Mouse (Mus musculus) liver, adult 2 months (tissue): ENCODE data around the gene Zan. TPM values are rescaled to one million over a fixed set of nuclear protein-coding genes. Genes with fewer than 3 reads are reported as not detected.
A peak's percentile ranks its signal among the peaks of the same experiment; 100 is the strongest.

Source experiments
- DNase-seq: peaks from one replicate; pipeline ENCODE4 v3.0.0-alpha.2; 2011; ENCODE audit warnings: low read depth, low spot score; ENCODE audit errors: extremely low read depth
- H3K27ac ChIP-seq: fragments of 200-500 bp; replicated peaks from 2 replicates; pipeline ENCODE4 v1.5.1; 2012; ENCODE audit warnings: low read depth, mild to moderate bottlenecking, control low read depth, inconsistent platforms, low read length; ENCODE audit not compliant: insufficient read depth
- H3K27me3 ChIP-seq: fragments of 200-500 bp; 2 replicates; pipeline ENCODE4 v1.6.1; 2012; ENCODE audit warnings: mild to moderate bottlenecking, moderate library complexity, low read length, inconsistent platforms; ENCODE audit not compliant: control insufficient read depth, insufficient read depth
- H3K36me3 ChIP-seq: fragments of 200-500 bp; 2 replicates; pipeline ENCODE4 v1.6.1; 2012; ENCODE audit warnings: low read length, inconsistent platforms; ENCODE audit not compliant: control insufficient read depth, insufficient read depth
- H3K4me1 ChIP-seq: fragments of 200-500 bp; 2 replicates; pipeline ENCODE4 v1.6.1; 2011; ENCODE audit warnings: low read length; ENCODE audit not compliant: control insufficient read depth, insufficient read depth
- H3K4me3 ChIP-seq: fragments of 200-500 bp; 2 replicates; pipeline ENCODE4 v1.5.1; 2011; ENCODE audit warnings: low read depth, mild to moderate bottlenecking, control low read depth, low read length, moderate library complexity; ENCODE audit not compliant: insufficient read depth
- H3K79me2 ChIP-seq: fragments of 200-500 bp; 2 replicates; pipeline ENCODE4 v1.6.1; 2012; ENCODE audit warnings: inconsistent platforms, mild to moderate bottlenecking, low read length, moderate library complexity; ENCODE audit not compliant: control insufficient read depth, insufficient read depth
- H3K9ac ChIP-seq: fragments of 200-500 bp; 2 replicates; pipeline ENCODE4 v1.6.1; 2012; ENCODE audit warnings: low read depth, mild to moderate bottlenecking, control low read depth, inconsistent platforms, low read length
- CTCF ChIP-seq: fragments of 200-500 bp; IDR thresholded peaks from 2 replicates; pipeline ENCODE4 v1.5.1; 2011; ENCODE audit warnings: low read depth, low read length, control low read depth
- POLR2A ChIP-seq: fragments of 200-500 bp; IDR thresholded peaks from 2 replicates; pipeline ENCODE4 v1.6.1; 2011; ENCODE audit warnings: low read length, control low read depth; ENCODE audit not compliant: insufficient read depth; ENCODE audit errors: extremely low read depth
- WGBS: fragments of 180-500 bp; shearing (Covaris S2); methylation state at CpG from one replicate; pipeline ENCODE4 v1.1.7; 2018; 5-methylcytosine and 5-hydroxymethylcytosine counted together
- polyA plus RNA-seq: library from polyadenylated mRNA; depleted of rRNA; stranded (reverse); fragments of >200 nt; gene quantifications from 2 replicates; pipeline ENCODE4 v1.2.3, GENCODE M21; 2012
- total RNA-seq: library from RNA; depleted of rRNA; stranded (reverse); fragments of >200 nt; gene quantifications from 2 replicates; pipeline ENCODE4 v1.2.3, GENCODE M21; 2014

Gene Zan
- total and polyA plus RNA-seq, 2 experiments, result under 0.01 to 0.02 TPM

DNA sequence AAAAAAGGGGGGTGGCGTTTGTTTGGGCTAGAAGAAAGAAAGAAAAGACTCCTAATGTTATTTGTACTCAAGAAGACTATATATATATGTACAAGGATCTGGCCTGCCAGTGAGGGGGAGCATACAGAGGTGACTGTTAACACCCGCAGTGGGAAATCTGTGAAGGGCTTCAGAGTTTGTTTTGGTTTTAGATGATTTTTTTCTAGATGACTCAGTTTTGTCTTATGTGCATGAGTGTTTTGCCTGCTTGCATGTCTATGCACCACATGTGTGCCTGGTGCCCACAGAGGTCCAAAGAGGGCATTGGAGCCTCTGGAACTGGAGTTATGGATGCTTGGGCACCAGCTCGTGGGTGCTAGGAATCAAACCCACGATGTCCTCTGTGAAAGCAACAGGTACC lies 129.9 kb downstream of the Zan start:
- no peak overlapping the region for H3K4me3 ChIP-seq
- no peaks in the 10 kb centered on the region for H3K27me3 ChIP-seq
- DNase-seq, result no peak
- WGBS, result 60% methylated on average over 4 of the region's 4 CpGs
- TF ChIP-seq POLR2A (no peak), CTCF (no peak)
- no peak overlapping the region for H3K9ac ChIP-seq
- peak overlapping the region; percentile 26; the same call in 1 of the 2 replicates for H3K27ac ChIP-seq
- peaks cover 5% of the 10 kb centered on the region for H3K79me2 ChIP-seq
- H3K36me3 ChIP-seq, result no peaks in the 10 kb centered on the region
- H3K4me1 ChIP-seq, result peaks cover 11% of the 10 kb centered on the region

DNA sequence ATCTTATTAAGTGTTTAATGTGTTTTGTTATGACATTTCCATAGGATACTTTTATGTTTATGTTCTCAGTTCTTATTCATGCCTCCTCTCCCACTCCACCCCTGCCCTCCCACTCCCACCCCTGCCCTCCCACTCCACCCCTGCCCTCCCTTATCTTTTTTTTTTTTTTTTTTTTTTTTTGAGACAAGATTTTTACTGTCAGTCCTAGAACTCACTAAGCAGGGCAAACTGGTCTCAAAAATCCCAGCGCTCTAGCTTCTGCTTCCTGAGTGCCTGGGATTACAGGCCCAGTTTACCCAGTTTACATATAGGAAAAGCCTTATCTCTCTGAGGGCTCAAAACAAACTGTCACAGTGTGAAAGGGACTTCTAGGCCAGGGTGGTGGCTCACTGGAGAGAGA lies 130.5 kb downstream of the Zan start:
- no peak for TF ChIP-seq CTCF
- TF ChIP-seq POLR2A, result no peak
- Histone ChIP-seq H3K27me3 (no peaks in the 10 kb centered on the region), H3K79me2 (peaks cover 5% of the 10 kb centered on the region; the same call in 1 of the 2 replicates), H3K9ac (no peak overlapping the region), H3K4me3 (no peak overlapping the region), H3K27ac (peak overlapping the region; percentile 75), H3K4me1 (peaks cover 11% of the 10 kb centered on the region), H3K36me3 (no peaks in the 10 kb centered on the region)
- DNase-seq, result no peak
- WGBS, result 50% methylated on average over 1 of the region's 1 CpGs

DNA sequence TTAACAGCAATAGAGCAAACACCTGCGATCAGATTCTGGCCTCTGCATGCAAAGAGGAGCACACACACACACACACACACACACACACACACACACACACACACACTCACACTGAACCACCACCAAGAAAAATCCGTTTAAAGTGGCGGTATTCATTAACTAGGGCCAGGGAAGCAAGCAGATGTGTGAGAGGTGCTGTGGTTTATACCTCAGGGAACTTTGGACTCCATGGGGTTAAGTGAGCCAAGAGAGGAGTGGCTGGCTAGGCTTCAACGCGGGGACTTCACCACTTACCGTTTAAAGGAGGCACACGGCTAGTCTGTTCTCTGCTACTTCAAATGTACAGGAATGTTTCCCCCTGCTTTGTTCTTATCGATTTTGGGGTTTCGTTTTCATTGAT lies 131.0 kb downstream of the Zan start:
- Histone ChIP-seq H3K36me3 (no peaks in the 10 kb centered on the region), H3K27ac (peak overlapping the region; percentile 75), H3K4me3 (no peak overlapping the region), H3K27me3 (no peaks in the 10 kb centered on the region), H3K4me1 (peaks cover 11% of the 10 kb centered on the region), H3K79me2 (peaks cover 5% of the 10 kb centered on the region; the same call in 1 of the 2 replicates), H3K9ac (peak overlapping the region; percentile 35; the same call in 1 of the 2 replicates)
- peak; percentile 98 for DNase-seq
- 9% methylated on average over 9 of the region's 9 CpGs for WGBS
- TF ChIP-seq CTCF (no peak), POLR2A (no peak)

DNA sequence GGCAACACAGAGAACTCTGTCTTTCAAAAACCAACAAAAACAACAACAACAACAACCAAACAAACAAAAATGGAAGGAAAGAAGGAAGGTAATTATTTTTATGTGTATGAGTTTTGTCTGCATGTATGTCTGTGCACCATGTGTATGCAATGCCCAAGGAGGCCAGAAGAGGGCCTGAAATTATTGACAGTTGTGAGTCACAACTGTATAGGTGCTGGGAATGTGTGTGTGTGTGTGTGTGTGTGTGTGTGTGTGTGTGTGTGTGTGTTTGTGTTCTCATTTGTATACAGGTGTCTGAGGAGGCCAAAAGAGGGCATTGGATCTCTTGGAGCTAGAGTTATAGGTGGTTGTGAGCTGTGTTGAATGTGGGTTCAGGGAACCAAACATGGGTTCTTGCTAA lies 133.0 kb downstream of the Zan start:
- TF ChIP-seq CTCF (no peak), POLR2A (no peak)
- Histone ChIP-seq H3K9ac (no peak overlapping the region), H3K4me1 (peaks cover 13% of the 10 kb centered on the region), H3K36me3 (no peaks in the 10 kb centered on the region), H3K4me3 (no peak overlapping the region), H3K79me2 (no peaks in the 10 kb centered on the region), H3K27me3 (no peaks in the 10 kb centered on the region), H3K27ac (no peak overlapping the region)
- DNase-seq, result no peak

DNA sequence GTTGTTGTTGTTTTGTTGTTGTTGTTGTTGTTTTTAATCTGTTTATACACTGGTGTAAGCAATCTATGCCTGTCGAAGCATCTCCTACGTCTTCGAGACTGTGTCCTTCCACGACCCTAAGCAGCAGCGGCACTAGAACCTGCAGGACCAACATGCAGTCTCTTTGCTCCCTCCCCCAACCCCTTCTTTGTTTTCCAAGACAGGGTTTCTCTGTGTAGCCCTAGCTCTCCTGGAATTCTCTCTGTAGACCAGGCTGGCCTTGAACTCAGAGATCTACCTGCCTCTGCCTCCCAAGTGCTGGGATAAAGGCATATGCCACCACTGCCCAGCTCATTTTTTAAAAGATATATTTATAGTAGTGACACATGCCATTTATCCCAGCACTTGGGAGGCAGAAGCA lies 133.5 kb downstream of the Zan start:
- H3K4me1 ChIP-seq, result peaks cover 13% of the 10 kb centered on the region
- no peaks in the 10 kb centered on the region for H3K36me3 ChIP-seq
- H3K27ac ChIP-seq, result no peak overlapping the region
- 98% methylated on average over 5 of the region's 5 CpGs for WGBS
- no peak overlapping the region for H3K9ac ChIP-seq
- TF ChIP-seq POLR2A, result no peak
- no peak for TF ChIP-seq CTCF
- DNase-seq, result no peak
- H3K27me3 ChIP-seq, result no peaks in the 10 kb centered on the region
- H3K79me2 ChIP-seq, result no peaks in the 10 kb centered on the region
- no peak overlapping the region for H3K4me3 ChIP-seq

DNA sequence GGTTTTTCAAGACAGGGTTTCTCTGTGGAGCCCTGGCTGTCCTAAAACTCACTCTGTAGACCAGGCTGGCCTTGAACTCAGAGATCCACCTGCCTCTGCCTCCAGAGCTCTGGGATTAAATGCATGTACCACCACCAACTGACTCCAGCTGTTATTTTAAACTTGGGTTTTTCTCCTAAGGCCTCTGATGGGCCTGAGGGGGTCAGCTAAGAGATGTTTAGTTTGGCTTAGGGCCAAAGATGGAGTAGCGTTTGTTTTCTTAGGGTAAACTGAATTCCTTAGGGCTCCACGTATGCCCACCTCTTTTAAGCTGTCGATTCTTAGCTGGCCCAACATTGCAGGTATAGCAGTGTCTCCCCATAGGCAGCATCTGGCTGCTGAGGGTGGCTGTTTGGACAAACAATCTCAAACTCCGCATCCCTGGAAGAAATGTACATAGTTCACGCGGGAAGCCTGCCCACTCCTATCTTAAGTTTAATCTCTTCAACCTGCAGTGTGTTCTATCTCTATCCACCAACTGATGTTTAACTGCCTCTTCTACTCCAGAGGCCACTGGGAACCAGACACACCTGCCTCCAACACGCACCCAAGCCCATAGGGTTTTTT lies 134.4 kb downstream of the Zan start:
- no peak for DNase-seq
- no peaks in the 10 kb centered on the region for H3K27me3 ChIP-seq
- no peaks in the 10 kb centered on the region for H3K36me3 ChIP-seq
- H3K9ac ChIP-seq, result no peak overlapping the region
- no peaks in the 10 kb centered on the region for H3K79me2 ChIP-seq
- H3K4me1 ChIP-seq, result peaks cover 15% of the 10 kb centered on the region
- H3K27ac ChIP-seq, result no peak overlapping the region
- TF ChIP-seq CTCF, result no peak
- no peak for TF ChIP-seq POLR2A
- WGBS, result 53% methylated on average over 7 of the region's 7 CpGs
- no peak overlapping the region for H3K4me3 ChIP-seq
